Mouse (Mus musculus): ENCODE results near the gene Heatr1.
A peak's percentile ranks its signal among the peaks of the same experiment; 100 is the strongest.

- TF ChIP-seq POLR2A (IDR thresholded peaks at IDR 0.05; ENCODE audit: control insufficient read depth, low read depth, low read length) (peak; percentile 88), CTCF (IDR thresholded peaks at IDR 0.05; ENCODE audit: control insufficient read depth, insufficient read depth, insufficient replicate concordance, low read depth, low read length) (no peak)
Observed at GRCm38 (mm10) chr13:12460881-12461729, 66.3 kb downstream of the Heatr1 start.

All from testis, adult 2 months (tissue).